Comparison of ENCODE assay signal across 8 mouse cellular contexts in genomic region chr17:34899053-34899889, GRCm38 (mm10). TPM values are rescaled to one million over a fixed set of nuclear protein-coding genes. Genes with fewer than 3 reads are reported as not detected.
DNase-seq lines count a peak whose midpoint lies in the region; ATAC-seq lines count a peak whose summit lies in the region.

No protein-coding gene starts in this region.

- H3K27me3 ChIP-seq in intestine, embryonic 16.5 days (replicated peaks; ENCODE audit: control insufficient read depth, insufficient read depth, low read length) = no peaks in the 10 kb centered on the region
- H3K27me3 ChIP-seq in liver, embryonic 15.5 days = no peaks in the 10 kb centered on the region
- H3K27me3 ChIP-seq in neural tube, embryonic 13.5 days = no peaks in the 10 kb centered on the region

- peak overlapping the region; percentile 83 for H3K4me2 ChIP-seq in intestine, embryonic 16.5 days (ENCODE audit: low read depth, low read length)
- H3K4me2 ChIP-seq in liver, embryonic 15.5 days = peak overlapping the region; percentile 99
- peak overlapping the region; percentile 94 for H3K4me2 ChIP-seq in neural tube, embryonic 13.5 days

- H3K4me1 ChIP-seq in intestine, embryonic 16.5 days (ENCODE audit: control insufficient read depth, insufficient read depth, low read length) = peaks cover 23% of the 10 kb centered on the region
- peaks cover 71% of the 10 kb centered on the region for H3K4me1 ChIP-seq in liver, embryonic 15.5 days (replicated peaks)
- H3K4me1 ChIP-seq in neural tube, embryonic 13.5 days (replicated peaks) = peaks cover 48% of the 10 kb centered on the region

- peak; percentile 14; the same call in 1 of the 2 replicates for ATAC-seq in intestine, embryonic 16.5 days
- ATAC-seq in liver, embryonic 15.5 days (ENCODE audit: insufficient read depth) = no peak
- peak; percentile 1; the same call in 1 of the 2 replicates for ATAC-seq in neural tube, embryonic 13.5 days (ENCODE audit: low read depth)

- under 1% methylated on average over 40 of the region's 45 CpGs for WGBS in intestine, embryonic 16.5 days
- WGBS in liver, embryonic 15.5 days (ENCODE audit: insufficient replicate concordance) = under 1% methylated on average over 34 of the region's 45 CpGs
- 0% methylated on average over 37 of the region's 45 CpGs for WGBS in neural tube, embryonic 13.5 days

- H3K4me3 ChIP-seq in intestine, embryonic 16.5 days (ENCODE audit: low read length) = peak overlapping the region; percentile 94
- peak overlapping the region; percentile 79 for H3K4me3 ChIP-seq in liver, embryonic 15.5 days (replicated peaks)
- peak overlapping the region; percentile 93 for H3K4me3 ChIP-seq in neural tube, embryonic 13.5 days

- H3K36me3 ChIP-seq in intestine, embryonic 16.5 days (ENCODE audit: control insufficient read depth, insufficient read depth, low read length) = peaks cover 19% of the 10 kb centered on the region
- peaks cover 24% of the 10 kb centered on the region for H3K36me3 ChIP-seq in liver, embryonic 15.5 days (replicated peaks)
- peaks cover 42% of the 10 kb centered on the region for H3K36me3 ChIP-seq in neural tube, embryonic 13.5 days

- intact Hi-C loops in gastrocnemius, postnatal 14 days (cut with DNase I; ENCODE audit: low total_unique reads) = no loop called here

- H3K9ac ChIP-seq in intestine, embryonic 16.5 days (ENCODE audit: low read depth, low read length) = peak overlapping the region; percentile 99
- H3K9ac ChIP-seq in liver, embryonic 15.5 days = peak overlapping the region; percentile 82
- H3K9ac ChIP-seq in neural tube, embryonic 13.5 days = peak overlapping the region; percentile 96

- peak overlapping the region; percentile 94 for H3K27ac ChIP-seq in intestine, embryonic 16.5 days (ENCODE audit: low read length)
- peak overlapping the region; percentile 92 for H3K27ac ChIP-seq in liver, embryonic 15.5 days (replicated peaks)
- peak overlapping the region; percentile 98 for H3K27ac ChIP-seq in neural tube, embryonic 13.5 days (replicated peaks)

- no peaks in the 10 kb centered on the region for H3K9me3 ChIP-seq in intestine, embryonic 16.5 days (ENCODE audit: control insufficient read depth, low read length)
- no peaks in the 10 kb centered on the region for H3K9me3 ChIP-seq in liver, embryonic 15.5 days (replicated peaks)
- no peaks in the 10 kb centered on the region for H3K9me3 ChIP-seq in neural tube, embryonic 13.5 days

- peak; percentile 53 to 58 for DNase-seq in right cerebral cortex, postnatal 10 days (ENCODE audit: low spot score in 2 of 2)
- DNase-seq in right cerebral cortex, postnatal 36 days (ENCODE audit: low spot score in 2 of 2) = no peak
- peak; percentile 41 to 54 for DNase-seq in cerebellum, adult 18-20 months
- peak; percentile 42 for DNase-seq in gastrocnemius, postnatal 14 days
- DNase-seq in urinary bladder, postnatal 25 days (ENCODE audit: low spot score) = peak; percentile 48

RNA-seq across cellular contexts. Expression of gene Ehmt2, which starts 1.0 kb away (rescaled TPM):
- 10 to 100 TPM; 29.4 to 32.2 TPM for total RNA-seq in gastrocnemius, postnatal 14 days (2021)
- polyA plus RNA-seq in intestine, embryonic 16.5 days (2015; fragmentation: Nextera tagmentation; extraction: Ambion mirVana) = 59.8 and 61.9 TPM in 2 replicates
- 14.6 and 15.1 TPM in 2 replicates for polyA plus RNA-seq in liver, embryonic 15.5 days (2015; fragmentation: Nextera tagmentation; extraction: Ambion mirVana)
- 86.8 and 88.7 TPM in 2 replicates for polyA plus RNA-seq in neural tube, embryonic 13.5 days (2015; fragmentation: Nextera tagmentation; extraction: Ambion mirVana)

RNA-seq across cellular contexts. Expression of gene C2, which starts 1.2 kb away (rescaled TPM):
- 1 to 10 TPM; 1.8 to 3.1 TPM for total RNA-seq in gastrocnemius, postnatal 14 days (2021)
- polyA plus RNA-seq in intestine, embryonic 16.5 days (2015; fragmentation: Nextera tagmentation; extraction: Ambion mirVana) = 26.5 and 36.0 TPM in 2 replicates
- 25.2 and 26.5 TPM in 2 replicates for polyA plus RNA-seq in liver, embryonic 15.5 days (2015; fragmentation: Nextera tagmentation; extraction: Ambion mirVana)
- polyA plus RNA-seq in neural tube, embryonic 13.5 days (2015; fragmentation: Nextera tagmentation; extraction: Ambion mirVana) = 0.99 and 2.1 TPM in 2 replicates

RNA-seq across cellular contexts. Expression of gene Slc44a4, which starts 15.0 kb away (rescaled TPM):
- total RNA-seq in gastrocnemius, postnatal 14 days (2021) = under 1 TPM in 1 of 2 experiments, not detected in 1; 0.09 TPM
- polyA plus RNA-seq in intestine, embryonic 16.5 days (2015; fragmentation: Nextera tagmentation; extraction: Ambion mirVana) = 108 and 134 TPM in 2 replicates
- polyA plus RNA-seq in liver, embryonic 15.5 days (2015; fragmentation: Nextera tagmentation; extraction: Ambion mirVana) = 3.0 and 3.1 TPM in 2 replicates
- polyA plus RNA-seq in neural tube, embryonic 13.5 days (2015; fragmentation: Nextera tagmentation; extraction: Ambion mirVana) = not detected in 2 replicates

RNA-seq across cellular contexts. Expression of gene Gm20547, which starts 17.4 kb away (rescaled TPM):
- not detected for total RNA-seq in gastrocnemius, postnatal 14 days (2021)
- polyA plus RNA-seq in intestine, embryonic 16.5 days (2015; fragmentation: Nextera tagmentation; extraction: Ambion mirVana) = not detected in 2 replicates
- 0.07 TPM in 1 of 2 replicates, not detected in the other for polyA plus RNA-seq in liver, embryonic 15.5 days (2015; fragmentation: Nextera tagmentation; extraction: Ambion mirVana)
- not detected in 2 replicates for polyA plus RNA-seq in neural tube, embryonic 13.5 days (2015; fragmentation: Nextera tagmentation; extraction: Ambion mirVana)

RNA-seq across cellular contexts. Expression of gene Zbtb12, which starts 20.0 kb away (rescaled TPM):
- 1 to 10 TPM; 3.4 to 5.1 TPM for total RNA-seq in gastrocnemius, postnatal 14 days (2021)
- polyA plus RNA-seq in intestine, embryonic 16.5 days (2015; fragmentation: Nextera tagmentation; extraction: Ambion mirVana) = 1.5 and 1.7 TPM in 2 replicates
- 0.41 and 0.64 TPM in 2 replicates for polyA plus RNA-seq in liver, embryonic 15.5 days (2015; fragmentation: Nextera tagmentation; extraction: Ambion mirVana)
- polyA plus RNA-seq in neural tube, embryonic 13.5 days (2015; fragmentation: Nextera tagmentation; extraction: Ambion mirVana) = 9.5 and 10.4 TPM in 2 replicates

Comparison
In these comparisons a context has a peak if more than half of its experiments do, and no peak if none do; other contexts are left out.
1. DNase-seq: peak in right cerebral cortex, postnatal 10 days (2 of 2), cerebellum, adult 18-20 months (2 of 2), gastrocnemius, postnatal 14 days (single experiment) and urinary bladder, postnatal 25 days (single experiment); none in right cerebral cortex, postnatal 36 days (0 of 2).
2. RNA of gene Slc44a4, which starts 15.0 kb away (polyA plus RNA-seq): 108 to 134 TPM in intestine, embryonic 16.5 days; 3.0 to 3.1 TPM in liver, embryonic 15.5 days and not detected in neural tube, embryonic 13.5 days; every median in the first group is over 10 times any median in the second.
3. Peak in every context shown above with its lines, with median percentiles within 50 percentile points of each other: H3K27ac ChIP-seq, H3K4me2 ChIP-seq, H3K4me3 ChIP-seq and H3K9ac ChIP-seq.